Mouse (Mus musculus): ENCODE results near the gene Tmem221.
A peak's percentile ranks its signal among the peaks of the same experiment; 100 is the strongest.
"Not testable (repeated sequence)": the region's sequence is repeated elsewhere in the genome, so short reads cannot be mapped to it uniquely, and the experiment has no call there.

Tmem221 gene

GRCm38 (mm10) chr8:71545053-71545452 lies 13.6 kb downstream of the Tmem221 start:
- Histone ChIP-seq H3K27me3 (ENCODE audit: control insufficient read depth, insufficient read depth, low read length, poor library complexity, severe bottlenecking) (no peaks in the 10 kb centered on the region), H3K36me3 (ENCODE audit: control insufficient read depth, insufficient read depth, low read length, poor library complexity, severe bottlenecking) (peaks cover 9% of the 10 kb centered on the region)
- DNase-seq (ENCODE audit: low read depth, low spot score) = no peak

GRCm38 (mm10) chr8:71543755-71544154 lies 14.9 kb downstream of the Tmem221 start:
- Histone ChIP-seq H3K36me3 (ENCODE audit: control insufficient read depth, insufficient read depth, low read length, poor library complexity, severe bottlenecking) (peaks cover 9% of the 10 kb centered on the region), H3K27me3 (ENCODE audit: control insufficient read depth, insufficient read depth, low read length, poor library complexity, severe bottlenecking) (no peaks in the 10 kb centered on the region)
- no peak for DNase-seq (ENCODE audit: low read depth, low spot score)

GRCm38 (mm10) chr8:71542632-71543343 lies 15.9 kb downstream of the Tmem221 start, which contains the start of gene Mvb12a:
Gene Mvb12a (plus strand): TSS chr8:71542922.
- H3K27me3 ChIP-seq (ENCODE audit: control insufficient read depth, insufficient read depth, low read length, poor library complexity, severe bottlenecking) = no peaks in the 10 kb centered on the region
- peak; percentile 99 for DNase-seq (ENCODE audit: low read depth, low spot score)
- peaks cover 7% of the 10 kb centered on the region for H3K36me3 ChIP-seq (ENCODE audit: control insufficient read depth, insufficient read depth, low read length, poor library complexity, severe bottlenecking)

- Histone ChIP-seq H3K36me3 (ENCODE audit: control insufficient read depth, insufficient read depth, low read length, poor library complexity, severe bottlenecking) (no peaks in the 10 kb centered on the region), H3K27me3 (ENCODE audit: control insufficient read depth, insufficient read depth, low read length, poor library complexity, severe bottlenecking) (no peaks in the 10 kb centered on the region)
- peak; percentile 91 for DNase-seq (ENCODE audit: low read depth, low spot score)
Measured at GRCm38 (mm10) chr8:71537028-71537867, 21.4 kb downstream of the Tmem221 start, which contains the start of gene Bst2. Gene Bst2 (minus strand): TSS chr8:71537456.

GRCm38 (mm10) chr8:71535663-71536062 lies 23.0 kb downstream of the Tmem221 start:
- Histone ChIP-seq H3K36me3 (ENCODE audit: control insufficient read depth, insufficient read depth, low read length, poor library complexity, severe bottlenecking) (no peaks in the 10 kb centered on the region), H3K27me3 (ENCODE audit: control insufficient read depth, insufficient read depth, low read length, poor library complexity, severe bottlenecking) (no peaks in the 10 kb centered on the region)
- DNase-seq (ENCODE audit: low read depth, low spot score) = peak; percentile 28

- no peak for DNase-seq (ENCODE audit: low read depth, low spot score)
- Histone ChIP-seq H3K36me3 (ENCODE audit: control insufficient read depth, insufficient read depth, low read length, poor library complexity, severe bottlenecking) (no peaks in the 10 kb centered on the region), H3K27me3 (ENCODE audit: control insufficient read depth, insufficient read depth, low read length, poor library complexity, severe bottlenecking) (no peaks in the 10 kb centered on the region)
Measured at GRCm38 (mm10) chr8:71534263-71534810, 24.3 kb downstream of the Tmem221 start.

- H3K36me3 ChIP-seq (ENCODE audit: control insufficient read depth, insufficient read depth, low read length, poor library complexity, severe bottlenecking); H3K27me3 ChIP-seq (ENCODE audit: control insufficient read depth, insufficient read depth, low read length, poor library complexity, severe bottlenecking): not testable (repeated sequence)
- DNase-seq (ENCODE audit: low read depth, low spot score) = peak; percentile 64
Measured at GRCm38 (mm10) chr8:71530735-71531467, 27.8 kb downstream of the Tmem221 start.

GRCm38 (mm10) chr8:71528362-71529073 lies 30.2 kb downstream of the Tmem221 start:
- DNase-seq (ENCODE audit: low read depth, low spot score) = no peak
- no peaks in the 10 kb centered on the region for H3K36me3 ChIP-seq (ENCODE audit: control insufficient read depth, insufficient read depth, low read length, poor library complexity, severe bottlenecking)
- H3K27me3 ChIP-seq (ENCODE audit: control insufficient read depth, insufficient read depth, low read length, poor library complexity, severe bottlenecking) = no peaks in the 10 kb centered on the region

- H3K27me3 ChIP-seq (ENCODE audit: control insufficient read depth, insufficient read depth, low read length, poor library complexity, severe bottlenecking) = no peaks in the 10 kb centered on the region
- DNase-seq (ENCODE audit: low read depth, low spot score) = no peak
Measured at GRCm38 (mm10) chr8:71527162-71527870, 31.4 kb downstream of the Tmem221 start.

GRCm38 (mm10) chr8:71526272-71526671 lies 32.4 kb downstream of the Tmem221 start:
- Histone ChIP-seq H3K27me3 (ENCODE audit: control insufficient read depth, insufficient read depth, low read length, poor library complexity, severe bottlenecking) (no peaks in the 10 kb centered on the region), H3K36me3 (ENCODE audit: control insufficient read depth, insufficient read depth, low read length, poor library complexity, severe bottlenecking) (no peaks in the 10 kb centered on the region)
- no peak for DNase-seq (ENCODE audit: low read depth, low spot score)

More at GRCm38 (mm10) chr8:71527162-71527870, 31.4 kb downstream of the Tmem221 start:
- no peaks in the 10 kb centered on the region for H3K36me3 ChIP-seq (ENCODE audit: control insufficient read depth, insufficient read depth, low read length, poor library complexity, severe bottlenecking)

GRCm38 (mm10) chr8:71525226-71526050 lies 33.2 kb downstream of the Tmem221 start, which contains the start of gene Ccdc194:
Gene Ccdc194 (minus strand): TSS chr8:71525711.
- DNase-seq (ENCODE audit: low read depth, low spot score) = no peak
- Histone ChIP-seq H3K36me3 (ENCODE audit: control insufficient read depth, insufficient read depth, low read length, poor library complexity, severe bottlenecking) (no peaks in the 10 kb centered on the region), H3K27me3 (ENCODE audit: control insufficient read depth, insufficient read depth, low read length, poor library complexity, severe bottlenecking) (no peaks in the 10 kb centered on the region)

GRCm38 (mm10) chr8:71521634-71522033 lies 37.0 kb downstream of the Tmem221 start:
- Histone ChIP-seq H3K27me3 (ENCODE audit: control insufficient read depth, insufficient read depth, low read length, poor library complexity, severe bottlenecking) (no peaks in the 10 kb centered on the region), H3K36me3 (ENCODE audit: control insufficient read depth, insufficient read depth, low read length, poor library complexity, severe bottlenecking) (no peaks in the 10 kb centered on the region)
- DNase-seq (ENCODE audit: low read depth, low spot score) = peak; percentile 96

Data from splenic B cell, adult 2 months (primary cell).